Mouse (Mus musculus): Measurements from ENCODE around the gene Sspo.
A peak's percentile ranks its signal among the peaks of the same experiment; 100 is the strongest.

Sspo gene

DNA sequence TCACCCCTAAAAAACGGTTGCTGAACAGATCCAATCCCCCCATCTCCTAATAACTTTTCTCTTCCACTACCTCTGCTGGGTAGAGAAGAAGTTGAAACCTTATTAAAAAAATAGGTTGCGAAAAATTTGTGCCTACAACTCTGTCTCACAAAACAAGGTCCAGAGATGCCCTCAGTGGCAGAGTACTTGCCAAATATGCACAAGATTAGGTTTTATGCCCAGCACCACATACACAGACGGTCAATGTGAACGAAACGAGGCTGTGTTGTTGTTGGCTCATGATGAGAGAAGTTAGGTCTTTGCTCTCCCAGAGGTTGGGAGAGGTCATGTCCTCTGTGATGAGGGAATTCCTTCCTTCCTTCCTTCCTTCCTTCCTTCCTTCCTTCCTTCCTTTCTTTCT is 97.2 kb downstream of the Sspo start:
- DNase-seq, result no peak

GRCm38 (mm10) chr6:48546271-48546670 is 98.2 kb downstream of the Sspo start:
- peak; percentile 23 for DNase-seq

GRCm38 (mm10) chr6:48546858-48547257 is 98.8 kb downstream of the Sspo start:
- DNase-seq, result no peak

GRCm38 (mm10) chr6:48548314-48548713 is 100.3 kb downstream of the Sspo start:
- no peak for DNase-seq
